Mouse (Mus musculus): ENCODE results near the gene Kcne2.

DNA sequence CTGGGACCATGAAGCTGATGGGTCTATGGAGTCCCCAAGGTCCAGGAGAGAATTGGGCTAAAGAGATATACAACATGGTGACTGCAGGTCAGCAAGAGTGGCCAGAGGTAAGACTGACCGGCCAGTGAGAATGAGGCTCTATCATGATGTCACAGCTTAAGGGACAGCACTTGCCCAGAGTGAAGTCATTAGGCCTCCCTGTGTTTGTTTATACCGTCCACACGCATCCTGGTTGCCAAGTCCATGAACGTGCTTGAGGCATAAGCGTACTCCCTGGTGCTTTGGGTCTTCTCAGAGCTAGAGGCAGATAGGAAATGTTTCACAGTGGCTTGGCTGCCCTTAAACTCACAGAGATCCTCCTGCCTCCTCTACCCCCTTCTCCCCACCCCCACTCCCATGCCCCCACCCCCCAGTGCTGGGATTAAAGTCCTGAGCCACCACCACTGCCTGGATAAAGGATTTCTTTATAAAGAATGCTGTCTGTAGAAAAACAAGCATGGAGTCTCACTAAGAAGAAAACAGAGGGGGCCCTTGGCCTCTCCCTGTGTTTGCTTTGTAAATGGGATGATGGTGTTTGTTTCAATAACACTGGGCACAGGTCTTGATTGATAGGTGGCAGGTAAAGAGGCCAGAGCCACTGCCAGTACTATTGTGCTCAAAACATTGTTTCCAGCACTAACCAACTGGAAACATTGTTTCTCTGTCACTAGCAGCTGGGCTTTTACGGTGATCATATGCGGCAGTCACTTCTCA is 32.3 kb downstream of the Kcne2 start:
- TF ChIP-seq TCF3 (IDR thresholded peaks at IDR 0.05; ENCODE audit: insufficient read length, low read depth) = no peak
- TF ChIP-seq POLR2A (IDR thresholded peaks at IDR 0.05; ENCODE audit: insufficient read length, low read depth) = no peak
- TF ChIP-seq MAX (IDR thresholded peaks at IDR 0.05; ENCODE audit: low read depth) = no peak
- TF ChIP-seq POLR2AphosphoS2 (IDR thresholded peaks at IDR 0.05; ENCODE audit: insufficient read length, low read depth) = no peak
- TF ChIP-seq MYOD1 (IDR thresholded peaks at IDR 0.05; ENCODE audit: control insufficient read depth in 1 of 3, insufficient read length in 2 of 3, low read depth in 2 of 3) = no peak

All from myocyte (in vitro differentiated cells).